Mouse (Mus musculus): Measurements from ENCODE around the gene Dennd1b.

- TF ChIP-seq POLR2A (IDR thresholded peaks at IDR 0.05; ENCODE audit: insufficient read depth, low read depth, low read length): no peak
- TF ChIP-seq CTCF (IDR thresholded peaks at IDR 0.05): no peak
- TF ChIP-seq EP300 (IDR thresholded peaks at IDR 0.05; ENCODE audit: insufficient read depth, low read depth, low read length): no peak
Measured at GRCm38 (mm10) chr1:139145516-139145915, 182.3 kb downstream of the Dennd1b start.
